Mouse (Mus musculus) heart, embryonic 13.5 days (tissue): Measurements from ENCODE around the gene Srgap1. TPM values are rescaled to one million over a fixed set of nuclear protein-coding genes. Genes with fewer than 3 reads are reported as not detected.

Experiments
- ATAC-seq: fragments of 200-750 bp; cut with Nextera tagmentation; 2 replicates; pipeline ENCODE4 v1.8.0; 2017; ENCODE audit warnings: moderate TSS enrichment; ENCODE audit not compliant: insufficient number of reproducible peaks, low FRiP score, low TSS enrichment; ENCODE audit errors: extremely low read depth
- H3K27ac ChIP-seq: fragments of 300-500 bp; sonication (generic); replicated peaks from 2 replicates; pipeline ENCODE4 v1.5.1; 2015; ENCODE audit warnings: moderate library complexity, mild to moderate bottlenecking, inconsistent platforms
- H3K27me3 ChIP-seq: fragments of 300-500 bp; sonication (generic); replicated peaks from 2 replicates; pipeline ENCODE4 v1.6.1; 2015; ENCODE audit warnings: mild to moderate bottlenecking, inconsistent platforms
- H3K36me3 ChIP-seq: fragments of 300-500 bp; sonication (generic); 2 replicates; pipeline ENCODE4 v1.6.1; 2015; ENCODE audit warnings: mild to moderate bottlenecking, inconsistent platforms
- H3K4me1 ChIP-seq: fragments of 300-500 bp; sonication (generic); 2 replicates; pipeline ENCODE4 v1.6.1; 2015; ENCODE audit warnings: inconsistent platforms
- H3K4me2 ChIP-seq: fragments of 300-500 bp; sonication (generic); 2 replicates; pipeline ENCODE4 v1.6.1; 2015; ENCODE audit warnings: inconsistent platforms, mild to moderate bottlenecking, moderate library complexity
- H3K4me3 ChIP-seq: fragments of 300-500 bp; sonication (generic); 2 replicates; pipeline ENCODE4 v1.5.1; 2015; ENCODE audit warnings: moderate library complexity, mild to moderate bottlenecking, inconsistent platforms
- H3K9ac ChIP-seq: fragments of 300-500 bp; sonication (generic); 2 replicates; pipeline ENCODE4 v1.6.1; 2015; ENCODE audit warnings: inconsistent platforms, mild to moderate bottlenecking, moderate library complexity
- H3K9me3 ChIP-seq: fragments of 300-500 bp; sonication (generic); 2 replicates; pipeline ENCODE4 v1.6.1; 2016; ENCODE audit warnings: inconsistent platforms
- WGBS: fragments of 180-500 bp; shearing (Covaris S2); methylation state at CpG from one replicate; pipeline ENCODE4 v1.1.7; 2015; ENCODE audit warnings: mixed read lengths; 5-methylcytosine and 5-hydroxymethylcytosine counted together
- polyA plus RNA-seq: library from polyadenylated mRNA; unstranded; fragments of >200 nt; fragmentation: Nextera tagmentation; extraction: Ambion mirVana; gene quantifications from 2 replicates; pipeline ENCODE4 v1.2.1, GENCODE M21; 2015

The Srgap1 gene
- polyA plus RNA-seq, 1 experiment from 2014 or later = 8.9 TPM

- Histone ChIP-seq H3K9me3 (no peaks in the 10 kb centered on the region), H3K36me3 (no peaks in the 10 kb centered on the region), H3K4me3 (no peak overlapping the region), H3K9ac (no peak overlapping the region), H3K4me1 (peaks cover 3% of the 10 kb centered on the region; the same call in 1 of the 2 replicates), H3K27me3 (no peaks in the 10 kb centered on the region), H3K4me2 (no peak overlapping the region), H3K27ac (no peak overlapping the region)
- no peak for ATAC-seq
- 65% methylated on average over 12 of the region's 12 CpGs for WGBS
Measured at GRCm38 (mm10) chr10:121915530-121915929, 131.6 kb downstream of the Srgap1 start.

GRCm38 (mm10) chr10:121904137-121904536, 143.0 kb downstream of the Srgap1 start:
- Histone ChIP-seq H3K4me3 (no peak overlapping the region), H3K36me3 (no peaks in the 10 kb centered on the region), H3K4me1 (peaks cover 4% of the 10 kb centered on the region; the same call in 1 of the 2 replicates), H3K27ac (no peak overlapping the region; the same call in 1 of the 2 replicates), H3K4me2 (no peak overlapping the region), H3K27me3 (no peaks in the 10 kb centered on the region), H3K9ac (no peak overlapping the region), H3K9me3 (no peaks in the 10 kb centered on the region)
- WGBS = 42% methylated on average over 1 of the region's 1 CpGs
- no peak for ATAC-seq

- H3K4me2 ChIP-seq = no peak overlapping the region
- H3K36me3 ChIP-seq = no peaks in the 10 kb centered on the region
- H3K4me1 ChIP-seq = peaks cover 4% of the 10 kb centered on the region; the same call in 1 of the 2 replicates
- no peak overlapping the region for H3K27ac ChIP-seq
- ATAC-seq = no peak
- 82% methylated on average over 8 of the region's 8 CpGs for WGBS
- H3K9me3 ChIP-seq = no peaks in the 10 kb centered on the region
- no peak overlapping the region for H3K4me3 ChIP-seq
- no peaks in the 10 kb centered on the region for H3K27me3 ChIP-seq
- H3K9ac ChIP-seq = no peak overlapping the region
Measured at GRCm38 (mm10) chr10:121902651-121903050, 144.5 kb downstream of the Srgap1 start.

- H3K9ac ChIP-seq = no peak overlapping the region
- ATAC-seq = no peak
- H3K36me3 ChIP-seq = no peaks in the 10 kb centered on the region
- WGBS = 76% methylated on average over 6 of the region's 6 CpGs
- H3K4me2 ChIP-seq = no peak overlapping the region
- H3K4me3 ChIP-seq = no peak overlapping the region
- H3K9me3 ChIP-seq = no peaks in the 10 kb centered on the region
- peaks cover 8% of the 10 kb centered on the region; the same call in 1 of the 2 replicates for H3K4me1 ChIP-seq
- H3K27me3 ChIP-seq = no peaks in the 10 kb centered on the region
- H3K27ac ChIP-seq = no peak overlapping the region
Measured at GRCm38 (mm10) chr10:121900772-121901171, 146.3 kb downstream of the Srgap1 start.

- Histone ChIP-seq H3K27ac (no peak overlapping the region), H3K4me1 (peaks cover 8% of the 10 kb centered on the region; the same call in 1 of the 2 replicates), H3K4me2 (no peak overlapping the region), H3K9me3 (no peaks in the 10 kb centered on the region), H3K36me3 (peaks cover 5% of the 10 kb centered on the region; the same call in 1 of the 2 replicates), H3K9ac (no peak overlapping the region), H3K27me3 (no peaks in the 10 kb centered on the region), H3K4me3 (no peak overlapping the region)
- 83% methylated on average over 6 of the region's 6 CpGs for WGBS
- ATAC-seq = no peak
Measured at GRCm38 (mm10) chr10:121899706-121900105, 147.4 kb downstream of the Srgap1 start.

GRCm38 (mm10) chr10:121897835-121898370, 149.2 kb downstream of the Srgap1 start:
- Histone ChIP-seq H3K27ac (no peak overlapping the region), H3K27me3 (no peaks in the 10 kb centered on the region), H3K4me2 (no peak overlapping the region), H3K4me3 (no peak overlapping the region), H3K4me1 (peaks cover 7% of the 10 kb centered on the region; the same call in 1 of the 2 replicates), H3K9ac (no peak overlapping the region), H3K9me3 (no peaks in the 10 kb centered on the region), H3K36me3 (peaks cover 8% of the 10 kb centered on the region; the same call in 1 of the 2 replicates)
- ATAC-seq = no peak
- 86% methylated on average over 2 of the region's 2 CpGs for WGBS

- no peak overlapping the region for H3K27ac ChIP-seq
- H3K9me3 ChIP-seq = no peaks in the 10 kb centered on the region
- H3K9ac ChIP-seq = no peak overlapping the region
- no peaks in the 10 kb centered on the region for H3K27me3 ChIP-seq
- no peak overlapping the region for H3K4me2 ChIP-seq
- peaks cover 8% of the 10 kb centered on the region; the same call in 1 of the 2 replicates for H3K36me3 ChIP-seq
- peaks cover 19% of the 10 kb centered on the region for H3K4me1 ChIP-seq
- ATAC-seq = no peak
- WGBS = 58% methylated on average over 13 of the region's 13 CpGs
- H3K4me3 ChIP-seq = no peak overlapping the region
Measured at GRCm38 (mm10) chr10:121891390-121892067, 155.6 kb downstream of the Srgap1 start.

GRCm38 (mm10) chr10:121890061-121890460, 157.1 kb downstream of the Srgap1 start:
- Histone ChIP-seq H3K4me1 (peaks cover 33% of the 10 kb centered on the region), H3K9ac (no peak overlapping the region), H3K27me3 (no peaks in the 10 kb centered on the region), H3K36me3 (peaks cover 6% of the 10 kb centered on the region; the same call in 1 of the 2 replicates), H3K27ac (no peak overlapping the region), H3K4me3 (no peak overlapping the region), H3K9me3 (no peaks in the 10 kb centered on the region), H3K4me2 (no peak overlapping the region)
- WGBS = 62% methylated on average over 6 of the region's 6 CpGs
- no peak for ATAC-seq

GRCm38 (mm10) chr10:121886805-121887204, 160.3 kb downstream of the Srgap1 start:
- no peak for ATAC-seq
- H3K9me3 ChIP-seq = no peaks in the 10 kb centered on the region
- H3K36me3 ChIP-seq = no peaks in the 10 kb centered on the region
- 38% methylated on average over 6 of the region's 6 CpGs for WGBS
- H3K27me3 ChIP-seq = no peaks in the 10 kb centered on the region
- peaks cover 28% of the 10 kb centered on the region for H3K4me1 ChIP-seq
- H3K27ac ChIP-seq = 0 out of 2 replicates have a peak overlapping the region, but pooled peaks have one; percentile 29
- H3K4me3 ChIP-seq = no peak overlapping the region
- H3K9ac ChIP-seq = 0 out of 2 replicates have a peak overlapping the region, but pooled peaks have one; percentile 28
- no peak overlapping the region for H3K4me2 ChIP-seq

GRCm38 (mm10) chr10:121885512-121886218, 161.4 kb downstream of the Srgap1 start:
- Histone ChIP-seq H3K4me3 (no peak overlapping the region), H3K9me3 (no peaks in the 10 kb centered on the region), H3K4me2 (peak overlapping the region; percentile 13; the same call in 1 of the 2 replicates), H3K27me3 (no peaks in the 10 kb centered on the region), H3K36me3 (no peaks in the 10 kb centered on the region), H3K9ac (no peak overlapping the region; the same call in 1 of the 2 replicates), H3K27ac (no peak overlapping the region), H3K4me1 (peaks cover 20% of the 10 kb centered on the region)
- WGBS = 35% methylated on average over 9 of the region's 9 CpGs
- ATAC-seq = no peak

- Histone ChIP-seq H3K9ac (no peak overlapping the region), H3K27ac (no peak overlapping the region), H3K4me2 (no peak overlapping the region), H3K36me3 (no peaks in the 10 kb centered on the region), H3K4me3 (no peak overlapping the region), H3K9me3 (no peaks in the 10 kb centered on the region), H3K27me3 (no peaks in the 10 kb centered on the region), H3K4me1 (peaks cover 46% of the 10 kb centered on the region)
- ATAC-seq = no peak
- 80% methylated on average over 6 of the region's 6 CpGs for WGBS
Measured at GRCm38 (mm10) chr10:121882461-121882860, 164.7 kb downstream of the Srgap1 start.
